Mouse (Mus musculus) monocyte, adult 2 months (primary cell): ENCODE results near the gene Arf3.
"Not testable (repeated sequence)": the region's sequence is repeated elsewhere in the genome, so short reads cannot be mapped to it uniquely, and the experiment has no call there.

ENCODE experiments used
- DNase-seq, 2 experiments: peaks; one replicate each; pipeline ENCODE4 v3.0.0; 2022; ENCODE audit warnings: low spot score in 2 of 2, low read depth in 1 of 2

Gene Arf3

DNA sequence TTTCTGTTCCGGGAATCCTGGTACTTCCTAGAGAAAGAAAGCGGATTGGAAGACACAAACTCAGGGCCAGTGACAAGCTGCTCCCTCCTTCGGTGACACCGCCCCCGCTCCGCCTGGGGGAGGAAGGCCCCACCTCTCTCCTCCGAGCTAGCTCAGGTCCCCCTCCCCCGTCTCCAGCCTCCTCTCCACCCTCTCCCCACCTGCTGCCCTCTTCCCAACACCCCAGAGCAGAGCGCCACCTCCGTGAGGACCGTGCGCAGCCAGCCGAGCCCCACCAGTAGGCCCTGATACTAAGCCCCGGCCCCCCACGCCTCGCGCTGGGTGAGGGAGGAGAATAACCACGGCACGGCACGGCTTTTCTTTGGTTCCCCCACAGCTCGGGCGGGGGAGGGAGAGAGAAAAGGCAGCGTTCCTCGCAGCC is 803 bp downstream of the Arf3 start:
- DNase-seq: peak in 1 of 2 experiments; percentile 30

DNA sequence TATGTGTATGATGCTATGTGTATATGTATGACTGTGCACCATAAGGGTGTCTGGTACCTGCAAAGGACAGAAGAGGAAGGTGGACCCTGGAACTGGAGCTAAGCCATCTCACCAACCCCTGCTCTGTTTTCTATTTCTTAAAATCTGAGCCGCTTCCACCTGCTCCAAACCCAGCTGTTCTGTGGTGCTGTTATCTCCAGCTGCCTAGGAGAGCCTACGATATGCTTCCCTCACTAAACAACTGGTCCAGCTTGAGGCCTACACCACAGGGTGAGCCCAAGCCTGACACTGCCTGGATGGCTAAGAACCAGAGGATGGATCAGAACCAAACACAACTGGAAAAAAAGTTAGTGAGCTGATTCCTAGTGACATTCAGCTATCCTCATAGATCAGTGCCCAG is 8.9 kb downstream of the Arf3 start:
- no peak for DNase-seq

DNA sequence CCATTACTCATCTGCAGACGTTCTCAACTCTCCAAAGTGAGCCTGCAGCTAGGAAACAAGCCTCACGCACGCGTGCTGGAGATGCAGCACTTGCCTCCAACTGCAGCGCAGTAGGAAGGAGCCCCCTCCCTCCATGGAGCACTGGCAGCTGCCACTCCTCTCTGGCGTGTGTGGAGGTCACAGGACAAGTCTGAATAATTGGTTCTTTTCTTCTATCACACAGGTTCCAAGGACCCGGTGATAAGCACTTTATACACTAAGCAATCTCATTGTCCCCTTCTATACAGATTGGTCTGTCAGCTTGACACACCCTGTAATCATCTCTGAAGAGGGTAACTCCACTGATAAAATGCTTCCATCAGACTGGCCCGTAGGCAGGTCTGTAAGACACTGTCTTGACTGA is 10.0 kb downstream of the Arf3 start:
- no peak for DNase-seq

DNA sequence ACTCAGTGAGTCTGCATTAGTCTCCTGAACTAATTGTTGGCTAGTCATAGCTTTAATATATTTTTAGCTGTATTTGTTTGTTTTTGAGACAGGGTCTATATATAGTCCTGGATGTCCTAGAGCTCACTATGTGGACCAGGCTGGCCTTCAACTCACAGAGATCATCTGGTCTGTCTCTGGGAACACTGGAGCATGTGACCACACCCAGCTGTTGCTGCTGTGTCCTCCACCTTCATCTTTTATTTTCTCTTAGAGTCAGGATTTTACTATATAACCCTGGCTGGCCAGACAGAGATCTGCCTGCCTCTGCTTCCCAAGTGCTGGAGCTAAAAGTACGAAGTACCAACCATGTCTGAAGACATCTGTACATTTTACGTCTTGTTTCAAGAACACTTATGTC is 13.9 kb downstream of the Arf3 start:
- DNase-seq: no peak

DNA sequence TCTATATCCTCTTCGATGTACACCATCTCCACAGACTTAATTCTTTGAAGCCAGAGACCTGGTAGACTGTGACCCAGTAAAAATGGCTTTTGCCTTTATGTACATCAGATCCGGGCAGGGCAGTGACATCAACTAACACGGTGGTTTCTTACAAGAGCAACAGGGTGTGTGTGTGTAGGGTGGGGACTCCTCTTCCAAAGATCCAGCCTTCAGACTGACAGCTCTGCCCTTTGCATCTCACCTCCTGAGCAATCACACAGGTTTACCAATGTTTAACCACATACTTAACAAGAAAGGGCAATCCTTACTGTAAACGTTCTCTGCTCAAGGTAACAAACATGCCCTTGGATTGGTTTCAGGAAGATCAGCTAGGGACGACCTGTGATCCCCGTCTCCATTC is 15.7 kb downstream of the Arf3 start:
- DNase-seq: no peak

DNA sequence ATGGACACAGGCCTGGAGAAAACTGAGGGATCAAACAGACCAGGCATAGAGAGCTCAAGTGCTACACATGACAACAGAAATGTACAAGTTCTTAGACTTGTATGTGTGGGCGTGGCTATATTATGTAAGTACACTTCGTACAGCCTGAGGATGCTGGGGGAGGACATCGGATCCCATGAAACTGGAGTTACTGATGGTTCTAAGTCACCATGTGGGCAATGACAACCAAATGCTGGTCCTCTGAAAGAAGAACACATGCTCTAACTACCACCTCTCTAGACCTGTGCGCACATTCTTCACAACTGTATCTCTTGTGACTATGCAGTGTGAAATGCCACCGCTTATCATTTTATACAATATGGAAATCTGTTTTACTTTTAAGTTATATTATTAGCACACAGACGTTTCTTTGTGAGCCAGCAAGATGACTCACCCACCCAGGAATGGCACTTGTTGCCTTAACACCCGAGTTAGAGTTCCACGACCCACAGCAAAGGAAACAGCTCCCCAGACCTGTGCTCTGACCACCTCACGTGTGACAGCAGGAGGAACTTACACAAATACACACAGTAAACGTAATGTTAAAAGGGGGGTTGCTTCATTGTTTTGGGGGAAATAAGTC is 16.6 kb downstream of the Arf3 start:
- no peak for DNase-seq

DNA sequence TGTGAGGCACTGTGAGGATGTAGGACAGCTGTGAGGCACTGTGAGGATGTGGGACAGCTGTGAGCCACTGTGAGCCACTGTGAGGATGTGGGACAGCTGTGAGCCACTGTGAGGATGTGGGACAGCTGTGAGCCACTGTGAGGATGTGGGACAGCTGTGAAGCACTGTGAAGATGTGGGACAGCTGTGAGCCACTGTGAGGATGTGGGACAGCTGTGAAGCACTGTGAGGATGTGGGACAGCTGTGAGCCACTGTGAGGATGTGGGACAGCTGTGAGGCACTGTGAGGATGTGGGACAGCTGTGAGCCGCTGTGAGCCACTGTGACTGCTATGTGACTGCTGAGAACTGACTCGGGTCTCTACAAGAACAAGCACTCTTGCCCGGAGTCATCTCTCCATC is 19.2 kb downstream of the Arf3 start:
- DNase-seq: not testable (repeated sequence)

DNA sequence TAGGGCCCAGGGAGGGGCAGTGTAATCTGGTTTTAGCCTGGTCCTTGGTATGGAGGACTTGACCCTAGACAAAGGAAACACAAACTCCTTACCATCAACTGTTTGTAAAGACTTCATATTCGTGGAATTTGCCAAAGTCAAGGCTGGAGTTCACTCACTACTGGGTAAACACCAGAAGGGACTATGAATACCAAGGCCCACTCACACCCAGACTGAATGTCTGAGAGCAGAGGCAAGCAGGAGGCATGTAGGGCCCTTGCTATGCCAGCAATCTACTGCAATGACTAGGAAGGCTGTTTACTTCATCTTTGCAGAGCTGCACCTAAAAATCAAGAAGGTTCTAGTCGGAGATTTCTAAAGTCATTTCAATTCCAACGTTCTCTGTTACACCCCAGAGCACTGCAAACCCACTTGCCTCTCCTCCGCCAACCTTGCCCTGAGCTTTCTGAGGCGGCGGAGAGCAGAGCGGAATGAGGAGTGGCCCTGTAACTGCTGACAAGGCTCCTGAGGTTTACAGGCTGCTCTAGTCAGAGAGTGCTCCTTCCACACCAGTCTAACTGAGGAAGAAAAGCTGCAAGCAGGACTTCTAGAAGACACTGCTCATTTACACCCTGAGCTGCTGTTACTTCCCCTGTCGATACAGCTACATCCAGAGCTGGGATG is 20.1 kb downstream of the Arf3 start:
- DNase-seq: no peak

DNA sequence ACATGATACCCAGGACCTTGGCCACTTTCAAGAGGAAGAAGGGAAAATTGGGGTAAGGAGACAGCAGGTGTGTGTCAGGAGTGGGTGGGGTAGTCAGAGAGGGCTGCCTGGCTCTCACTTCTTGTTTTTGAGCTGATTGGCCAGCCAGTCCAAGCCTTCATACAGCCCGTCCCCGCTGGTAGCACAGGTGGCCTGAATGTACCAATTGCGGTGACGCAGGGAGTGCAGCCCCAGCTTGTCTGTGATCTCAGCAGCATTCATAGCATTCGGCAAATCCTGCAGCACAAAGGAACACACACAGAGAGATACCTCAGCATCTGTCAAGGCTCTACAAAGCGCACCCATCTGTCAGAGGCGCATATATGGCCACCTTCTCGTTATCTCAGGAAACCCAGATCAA is 22.8 kb downstream of the Arf3 start:
- DNase-seq: no peak

DNA sequence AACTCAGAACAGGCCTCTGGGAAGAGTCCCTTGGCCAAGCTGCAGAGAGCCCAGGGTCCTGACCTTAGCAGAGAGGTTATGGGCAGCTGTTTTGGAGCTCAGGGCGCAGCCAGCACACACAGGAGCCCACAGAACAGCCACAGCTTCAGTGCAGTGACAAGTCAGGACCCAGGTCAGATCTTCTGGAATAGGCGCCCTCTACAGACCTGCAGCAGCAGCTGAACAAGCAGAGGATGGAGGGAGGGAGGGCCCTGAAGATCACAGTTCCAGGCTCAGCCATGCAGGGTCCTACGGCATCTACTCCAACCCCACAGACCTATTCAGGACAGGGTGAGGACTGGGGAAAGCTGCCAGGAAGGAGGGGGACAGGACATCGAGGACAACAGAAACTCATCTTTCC is 24.2 kb downstream of the Arf3 start:
- no peak for DNase-seq

DNA sequence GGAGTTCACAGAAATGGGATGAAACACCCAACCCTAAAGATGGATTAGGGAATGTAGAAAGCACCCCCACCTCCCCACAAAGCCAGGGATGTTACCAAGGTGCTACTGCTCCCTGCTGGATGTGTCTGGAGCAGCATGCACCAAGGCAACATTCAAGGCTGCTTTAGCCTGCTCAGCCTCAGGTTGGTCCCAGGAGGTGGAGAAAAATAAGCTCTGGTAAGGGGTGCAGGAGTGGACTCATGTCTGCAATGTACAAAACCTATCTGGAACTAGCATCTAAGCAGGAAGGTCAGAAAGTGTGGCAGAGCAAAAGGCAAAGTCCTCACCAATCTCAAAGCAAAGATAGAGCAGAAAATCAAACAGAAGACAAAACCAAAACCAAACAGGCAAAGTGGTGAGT is 25.1 kb downstream of the Arf3 start:
- no peak for DNase-seq

DNA sequence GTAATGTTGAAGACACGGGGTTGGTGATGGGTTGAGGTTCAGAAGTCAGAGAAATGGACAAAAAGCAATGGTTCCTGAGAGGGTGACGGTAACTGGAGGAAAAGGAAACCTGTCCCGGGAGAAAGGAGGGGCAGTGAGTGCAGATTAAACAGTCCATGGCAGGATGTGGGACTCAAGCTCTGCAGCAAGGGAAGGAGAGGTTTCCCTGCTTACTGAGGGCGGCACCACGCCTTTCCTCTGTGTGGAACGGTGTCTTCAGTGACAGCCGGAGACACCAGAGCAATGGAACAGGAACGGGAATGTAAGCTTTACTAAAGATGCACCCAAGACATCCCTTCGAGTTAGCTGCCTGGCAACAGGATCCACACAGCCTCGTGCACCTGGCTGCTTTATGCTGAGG is 26.5 kb downstream of the Arf3 start:
- no peak for DNase-seq

DNA sequence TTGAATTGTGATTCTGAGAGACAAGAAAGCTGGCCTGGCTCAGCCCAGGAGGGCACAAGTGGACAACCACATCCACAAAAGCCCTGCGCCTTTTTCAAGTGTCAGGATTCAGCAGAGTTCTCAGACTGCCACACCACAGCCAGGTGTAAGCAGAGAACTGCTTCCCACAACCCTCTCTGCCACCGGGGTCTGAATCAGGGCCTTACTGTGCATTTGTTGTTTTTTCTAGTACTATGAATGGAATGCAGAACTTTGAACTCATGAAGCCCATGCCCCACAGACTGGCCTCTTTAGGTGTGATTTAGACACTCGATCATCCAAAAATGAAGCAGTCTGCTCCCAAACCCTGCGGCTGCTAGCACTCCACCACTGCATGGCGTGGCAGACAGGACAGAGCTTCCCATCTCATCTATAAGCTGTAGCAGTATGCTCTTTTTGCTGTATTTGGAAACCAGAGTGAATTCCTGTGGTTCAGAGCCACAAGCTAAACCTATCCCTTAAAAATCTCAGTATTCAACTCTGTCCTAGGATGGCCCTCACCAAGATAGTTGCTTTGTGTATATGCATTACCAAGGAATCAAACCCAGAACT is 28.9 kb downstream of the Arf3 start:
- no peak for DNase-seq

DNA sequence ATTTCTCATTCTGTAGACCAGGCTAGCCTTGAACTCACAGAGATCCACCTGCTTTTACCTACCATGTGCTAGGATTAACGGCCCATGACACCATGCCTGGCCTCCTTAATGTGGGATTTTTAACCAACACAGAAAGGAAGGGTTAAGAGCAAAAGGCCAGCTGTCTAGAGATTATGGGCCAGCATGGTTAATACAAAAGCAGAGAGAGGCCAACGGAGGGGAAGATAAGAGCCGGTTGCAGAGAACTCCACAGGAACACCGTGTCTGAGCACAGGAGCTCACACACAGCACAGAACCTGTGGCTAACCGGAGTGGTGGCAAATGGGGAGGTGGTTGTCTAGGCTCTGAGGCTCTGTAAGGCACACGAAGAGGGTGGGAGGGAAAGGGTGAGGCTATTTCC is 29.6 kb downstream of the Arf3 start:
- DNase-seq: no peak

DNA sequence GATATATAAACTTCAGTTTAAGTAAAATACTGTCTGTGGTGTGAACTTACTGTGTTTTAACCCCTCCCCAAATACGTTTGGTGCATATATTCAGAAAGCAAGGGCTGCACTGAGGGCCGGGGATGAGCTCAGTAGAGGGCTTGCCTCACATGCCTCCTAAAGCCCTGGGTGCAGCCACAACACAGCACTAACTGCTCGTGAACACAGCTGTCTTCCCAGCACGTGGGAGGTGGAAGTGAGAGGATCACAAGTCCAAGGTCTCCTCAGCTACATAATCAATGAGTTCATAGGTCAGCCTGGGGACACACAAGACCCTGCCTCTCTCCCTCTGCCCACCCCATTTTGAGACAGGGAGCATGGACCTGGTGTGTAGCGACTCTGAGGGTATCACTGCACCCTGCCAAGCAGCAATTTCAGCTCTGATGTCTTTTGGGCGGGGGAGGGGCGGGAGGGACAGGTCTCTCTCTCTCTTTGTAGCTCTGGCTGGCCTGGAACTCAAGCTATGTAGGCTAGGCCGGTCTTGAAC is 30.9 kb downstream of the Arf3 start:
- DNase-seq: no peak

DNA sequence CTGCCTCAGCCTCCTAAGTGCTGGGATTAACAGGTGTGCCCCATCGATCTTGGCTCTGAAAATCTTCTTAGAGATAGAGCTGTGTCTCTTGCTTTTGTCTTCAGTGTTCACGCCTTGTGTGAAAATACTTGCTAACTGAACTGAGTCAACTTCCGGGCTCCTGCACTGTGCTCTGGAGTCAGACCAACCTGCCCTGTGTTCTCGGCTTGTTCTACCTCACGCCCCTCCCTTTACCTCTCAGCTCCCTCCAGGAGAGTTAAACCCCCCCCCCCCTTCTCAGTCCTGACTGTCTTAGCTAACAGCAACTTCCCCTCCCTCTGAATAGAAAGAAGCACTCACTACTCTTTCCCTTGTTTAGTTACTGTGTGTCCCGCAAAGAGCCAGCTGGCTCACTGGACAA is 32.2 kb downstream of the Arf3 start:
- DNase-seq: no peak

DNA sequence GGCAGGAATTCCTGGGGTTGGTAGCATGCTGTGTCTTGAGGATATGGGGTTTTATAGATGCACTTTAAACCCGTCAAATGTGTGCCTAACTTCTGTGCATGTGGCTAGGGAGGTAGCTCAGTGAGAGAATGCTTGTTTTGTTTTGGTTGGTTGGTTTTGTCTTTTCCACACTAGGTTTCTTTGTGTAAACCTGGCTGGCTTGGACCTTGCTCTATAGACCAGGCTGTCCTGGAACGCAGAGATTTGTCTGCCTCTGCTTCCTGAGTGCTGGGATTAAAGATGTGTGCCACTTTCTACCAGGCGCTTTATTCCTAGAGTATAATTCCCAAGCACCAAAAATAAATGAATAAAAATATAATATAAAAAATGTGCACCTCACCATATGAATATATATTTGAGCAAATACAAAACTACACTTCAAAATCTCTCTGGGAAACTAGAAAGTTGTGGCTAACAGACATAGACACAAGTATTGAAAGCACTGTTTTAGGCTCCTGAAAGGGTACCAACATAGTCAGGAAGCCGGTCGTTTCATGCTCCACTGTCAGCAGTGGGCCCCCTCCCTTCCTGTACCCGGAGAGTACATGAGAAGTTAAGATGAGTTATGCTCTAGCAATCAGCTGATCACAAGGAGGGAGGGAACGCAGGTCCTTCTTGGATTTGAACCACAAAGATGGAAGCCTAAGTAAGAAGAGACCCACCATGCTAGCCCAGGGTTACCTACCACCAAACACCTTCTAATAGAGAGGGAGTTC is 33.0 kb downstream of the Arf3 start:
- no peak for DNase-seq

DNA sequence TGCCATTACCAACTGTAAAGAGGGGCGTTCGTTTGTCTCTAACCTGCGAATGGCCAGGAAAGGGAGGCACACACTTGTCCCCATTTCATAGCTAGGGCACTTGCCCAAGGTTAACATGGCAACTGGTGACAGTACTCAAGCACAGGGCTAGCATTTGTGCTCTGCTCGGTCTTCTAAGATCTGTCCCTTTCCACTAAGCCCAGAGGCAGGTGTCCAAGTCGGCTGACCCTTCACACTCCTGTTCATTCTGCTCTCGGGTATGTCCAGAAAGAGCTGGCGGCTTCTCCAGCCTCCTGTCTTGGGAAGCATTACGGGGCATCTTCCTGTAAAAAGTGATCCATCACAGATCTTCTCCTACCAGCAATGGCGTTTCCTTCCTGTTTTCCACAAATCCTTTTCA is 34.6 kb downstream of the Arf3 start:
- no peak for DNase-seq

DNA sequence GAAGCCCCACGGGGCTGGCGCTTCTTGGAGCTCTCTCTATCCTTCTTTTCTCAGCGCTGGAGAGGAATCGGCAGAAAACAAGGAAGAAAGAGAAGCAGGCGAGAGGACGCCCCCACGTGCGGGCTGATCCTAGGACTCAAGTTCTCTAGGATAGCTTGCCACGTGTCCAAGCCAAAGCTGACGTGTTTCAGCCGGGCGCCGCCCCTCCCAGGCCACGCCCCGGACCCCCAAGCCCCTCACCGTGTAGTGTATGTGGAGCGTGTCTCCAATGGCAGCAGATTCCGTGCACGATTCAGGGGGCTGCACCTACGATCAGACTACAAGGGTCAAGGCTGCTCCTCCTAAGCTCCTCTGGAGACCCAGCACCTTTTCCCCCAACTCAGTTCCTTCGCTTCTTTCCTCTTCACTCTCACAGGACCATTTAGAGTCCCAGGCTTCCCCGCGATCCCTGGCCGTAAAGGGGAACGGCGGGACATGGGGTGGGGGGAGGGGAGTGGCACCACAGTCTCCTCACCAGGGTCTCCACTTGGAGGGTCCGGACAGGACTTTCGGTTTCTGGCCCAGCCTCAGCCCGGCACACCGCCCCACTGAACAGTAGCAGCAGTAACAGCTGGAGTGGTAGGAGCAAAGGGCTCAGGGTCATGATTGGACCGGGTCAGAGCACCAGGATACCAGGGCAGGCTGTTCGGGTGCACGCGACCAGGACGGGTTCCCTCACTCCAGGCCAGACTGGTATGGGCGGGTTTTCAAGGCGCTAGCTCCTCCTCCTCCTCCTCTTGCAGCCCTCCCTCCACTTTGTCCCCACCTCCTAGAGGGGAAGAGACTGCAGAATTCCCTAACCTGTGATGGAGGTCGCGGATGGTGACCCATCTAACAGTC is 35.3 kb downstream of the Arf3 start, which contains the start of gene Fkbp11:
Fkbp11 (minus strand) TSS at position 756 of the 879 bp plus-strand sequence.
- no peak for DNase-seq

DNA sequence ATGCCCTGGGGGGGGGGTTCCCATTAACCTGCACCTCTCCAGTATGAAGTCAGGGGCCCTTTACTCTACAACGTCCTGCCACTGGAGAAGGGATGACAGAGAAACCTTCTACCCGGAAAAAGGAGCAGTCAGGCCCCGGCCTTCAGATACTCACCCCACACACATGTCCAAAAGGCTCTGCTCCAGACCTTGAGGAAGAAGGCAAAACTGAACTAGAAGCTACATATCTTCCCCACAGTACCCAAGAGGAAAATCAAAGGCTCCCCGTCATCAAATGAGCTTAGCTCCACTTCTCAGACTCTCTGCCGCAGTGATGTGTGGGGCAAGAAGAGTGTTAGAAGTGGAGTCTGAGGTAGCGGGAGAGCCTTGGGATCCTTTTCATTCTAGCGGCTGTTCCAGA is 36.3 kb downstream of the Arf3 start:
- DNase-seq: no peak

DNA sequence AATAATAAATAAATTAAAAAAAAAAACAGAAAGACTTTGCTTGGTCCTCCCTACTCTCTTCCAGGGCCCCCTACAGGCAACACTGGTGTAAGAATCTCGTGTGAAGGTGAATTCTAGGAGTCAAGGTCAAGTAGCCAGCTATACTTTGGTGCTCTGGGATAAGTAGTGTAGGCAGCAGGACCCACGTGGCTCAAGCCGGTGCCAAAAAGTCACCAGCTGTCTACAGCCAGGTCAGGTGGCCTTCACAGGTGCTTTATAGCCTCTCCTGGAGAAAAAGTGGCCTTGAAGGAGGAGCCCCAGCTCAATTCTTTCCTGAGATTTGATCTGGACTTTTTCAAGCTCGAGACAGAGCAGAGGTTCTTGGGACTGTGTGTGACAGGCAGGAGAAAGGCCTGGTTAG is 36.9 kb downstream of the Arf3 start:
- DNase-seq: no peak
